Mouse (Mus musculus): ENCODE results near the gene Gm10277. TPM values are rescaled to one million over a fixed set of nuclear protein-coding genes. Genes with fewer than 3 reads are reported as not detected.

The Gm10277 gene
- polyA plus RNA-seq, 1 experiment from 2014 or later: 3.3 TPM

DNA sequence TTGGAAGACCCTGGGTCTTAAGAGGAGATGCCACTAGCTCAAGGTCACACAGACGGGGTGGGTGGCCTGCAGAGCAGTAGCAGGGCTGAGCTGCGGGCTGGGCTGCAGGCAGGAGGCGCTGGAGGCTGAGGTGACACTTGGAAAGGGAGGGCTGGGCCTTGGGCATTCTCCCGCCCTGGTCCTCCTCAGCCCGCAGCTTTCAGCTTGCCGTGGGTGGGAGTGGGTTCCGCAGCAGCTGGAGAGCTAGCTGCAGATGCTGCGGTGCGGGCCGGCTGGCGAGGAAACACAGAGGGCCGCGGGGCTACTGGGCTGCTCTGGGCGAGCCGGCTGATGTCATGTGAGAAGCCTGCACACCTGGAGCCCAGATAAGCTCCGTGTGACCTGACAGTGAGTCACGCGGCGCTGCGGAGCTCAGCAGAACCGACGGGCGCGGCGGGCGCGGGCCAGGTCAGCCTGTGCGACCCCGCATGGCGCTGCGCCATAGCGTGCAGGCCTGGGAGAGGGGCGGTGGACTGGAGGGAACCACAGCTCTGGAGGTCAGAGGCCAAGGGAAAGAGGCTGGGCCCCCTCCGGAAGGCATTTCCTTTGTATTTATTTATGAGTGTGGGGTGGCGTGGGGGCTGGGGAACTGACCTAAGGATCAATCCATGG is 21.1 kb downstream of the Gm10277 start:
- 0 out of 2 replicates have a peak, but pooled peaks have one; percentile 21 for ATAC-seq
- no peaks in the 10 kb centered on the region for H3K9me3 ChIP-seq (ENCODE audit: control insufficient read depth, low read length)
- H3K4me2 ChIP-seq (ENCODE audit: low read length): peak overlapping the region; percentile 55
- H3K27me3 ChIP-seq (replicated peaks; ENCODE audit: control insufficient read depth, insufficient read depth, low read length): no peaks in the 10 kb centered on the region
- WGBS: 5% methylated on average over 35 of the region's 35 CpGs
- peak overlapping the region; percentile 31 for H3K4me3 ChIP-seq (replicated peaks; ENCODE audit: low read length)
- H3K27ac ChIP-seq (ENCODE audit: low read length): peak overlapping the region; percentile 28; the same call in 1 of the 2 replicates
- H3K9ac ChIP-seq (replicated peaks; ENCODE audit: low read depth, low read length): peak overlapping the region; percentile 55; the same call in 1 of the 2 replicates
- no peaks in the 10 kb centered on the region for H3K36me3 ChIP-seq (ENCODE audit: control insufficient read depth, insufficient read depth)
- peaks cover 38% of the 10 kb centered on the region for H3K4me1 ChIP-seq (replicated peaks; ENCODE audit: control insufficient read depth, insufficient read depth, low read length)

GRCm38 (mm10) chr11:77765459-77765777 is 22.1 kb downstream of the Gm10277 start:
- Histone ChIP-seq H3K27me3 (replicated peaks; ENCODE audit: control insufficient read depth, insufficient read depth, low read length) (no peaks in the 10 kb centered on the region), H3K4me2 (ENCODE audit: low read length) (peak overlapping the region; percentile 18), H3K36me3 (ENCODE audit: control insufficient read depth, insufficient read depth) (no peaks in the 10 kb centered on the region), H3K9ac (replicated peaks; ENCODE audit: low read depth, low read length) (no peak overlapping the region), H3K9me3 (ENCODE audit: control insufficient read depth, low read length) (no peaks in the 10 kb centered on the region), H3K4me1 (replicated peaks; ENCODE audit: control insufficient read depth, insufficient read depth, low read length) (peaks cover 38% of the 10 kb centered on the region), H3K4me3 (replicated peaks; ENCODE audit: low read length) (no peak overlapping the region), H3K27ac (ENCODE audit: low read length) (no peak overlapping the region)
- 50% methylated on average over 4 of the region's 4 CpGs for WGBS
- no peak for ATAC-seq

GRCm38 (mm10) chr11:77764694-77765458 is 22.7 kb downstream of the Gm10277 start:
- peak overlapping the region; percentile 97 for H3K4me3 ChIP-seq (replicated peaks; ENCODE audit: low read length)
- H3K4me1 ChIP-seq (replicated peaks; ENCODE audit: control insufficient read depth, insufficient read depth, low read length): peaks cover 38% of the 10 kb centered on the region
- H3K27ac ChIP-seq (ENCODE audit: low read length): no peak overlapping the region
- peak overlapping the region; percentile 97 for H3K4me2 ChIP-seq (ENCODE audit: low read length)
- H3K9ac ChIP-seq (replicated peaks; ENCODE audit: low read depth, low read length): peak overlapping the region; percentile 100
- H3K9me3 ChIP-seq (ENCODE audit: control insufficient read depth, low read length): no peaks in the 10 kb centered on the region
- H3K27me3 ChIP-seq (replicated peaks; ENCODE audit: control insufficient read depth, insufficient read depth, low read length): no peaks in the 10 kb centered on the region
- ATAC-seq: no peak
- 56% methylated on average over 9 of the region's 9 CpGs for WGBS
- no peaks in the 10 kb centered on the region for H3K36me3 ChIP-seq (ENCODE audit: control insufficient read depth, insufficient read depth)

DNA sequence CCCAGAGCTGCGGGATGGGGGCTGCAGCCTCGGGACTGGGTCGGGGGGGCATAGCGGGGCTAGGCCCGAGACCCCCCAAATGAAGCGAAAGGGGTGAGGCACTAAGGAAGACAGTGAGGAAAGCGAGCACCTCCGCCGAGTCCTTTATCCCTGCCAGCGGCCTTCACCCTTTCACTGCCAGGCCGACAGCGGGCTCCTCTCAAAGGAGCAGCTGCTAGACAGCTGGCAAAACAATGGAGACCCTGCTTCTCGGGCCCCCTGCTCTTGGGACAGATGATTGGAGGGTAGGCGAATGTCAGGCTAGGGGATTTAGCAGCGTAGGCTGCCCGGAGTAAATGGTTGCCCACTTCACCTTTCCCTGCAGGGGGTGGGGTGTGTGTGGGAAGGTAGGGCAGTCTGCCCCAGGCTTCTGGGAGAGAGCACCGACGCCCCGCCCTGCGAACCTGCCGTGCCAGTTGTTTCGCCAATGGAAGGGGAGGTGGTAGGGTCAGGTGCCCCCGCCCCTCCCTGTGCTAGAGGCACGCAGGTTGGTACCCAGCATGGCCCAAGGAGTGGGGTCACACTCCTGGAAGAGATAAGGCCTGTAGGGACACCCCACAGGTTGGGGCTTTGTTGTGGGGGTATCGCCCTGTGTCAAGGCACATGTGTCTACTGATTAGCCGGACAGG is 23.7 kb downstream of the Gm10277 start:
- WGBS: 3% methylated on average over 26 of the region's 26 CpGs

GRCm38 (mm10) chr11:77762783-77763672 is 24.5 kb downstream of the Gm10277 start, which contains the start of gene Myo18a:
Gene Myo18a, plus strand, starts transcription at chr11:77763246.
- 2% methylated on average over 67 of the region's 79 CpGs for WGBS
- H3K9ac ChIP-seq (replicated peaks; ENCODE audit: low read depth, low read length): peak within 1 kb of the TSS; percentile 100
- peak within 1 kb of the TSS; percentile 97 for H3K4me3 ChIP-seq (replicated peaks; ENCODE audit: low read length)
- peaks cover 38% of the 10 kb centered on the region for H3K4me1 ChIP-seq (replicated peaks; ENCODE audit: control insufficient read depth, insufficient read depth, low read length)
- H3K27ac ChIP-seq (ENCODE audit: low read length): peak within 1 kb of the TSS; percentile 91
- H3K9me3 ChIP-seq (ENCODE audit: control insufficient read depth, low read length): no peaks in the 10 kb centered on the region
- ATAC-seq: peak; percentile 88
- no peaks in the 10 kb centered on the region for H3K36me3 ChIP-seq (ENCODE audit: control insufficient read depth, insufficient read depth)
- no peaks in the 10 kb centered on the region for H3K27me3 ChIP-seq (replicated peaks; ENCODE audit: control insufficient read depth, insufficient read depth, low read length)
- H3K4me2 ChIP-seq (ENCODE audit: low read length): peak within 1 kb of the TSS; percentile 97

More for the DNA sequence above, 23.7 kb downstream of the Gm10277 start:
- peak overlapping the region; percentile 91 for H3K27ac ChIP-seq (ENCODE audit: low read length)
- H3K4me1 ChIP-seq (replicated peaks; ENCODE audit: control insufficient read depth, insufficient read depth, low read length): peaks cover 38% of the 10 kb centered on the region
- peak overlapping the region; percentile 100 for H3K9ac ChIP-seq (replicated peaks; ENCODE audit: low read depth, low read length)
- no peaks in the 10 kb centered on the region for H3K27me3 ChIP-seq (replicated peaks; ENCODE audit: control insufficient read depth, insufficient read depth, low read length)
- peak overlapping the region; percentile 97 for H3K4me2 ChIP-seq (ENCODE audit: low read length)
- no peaks in the 10 kb centered on the region for H3K9me3 ChIP-seq (ENCODE audit: control insufficient read depth, low read length)
- peak overlapping the region; percentile 97 for H3K4me3 ChIP-seq (replicated peaks; ENCODE audit: low read length)
- peak; percentile 73 for ATAC-seq
- no peaks in the 10 kb centered on the region for H3K36me3 ChIP-seq (ENCODE audit: control insufficient read depth, insufficient read depth)

DNA sequence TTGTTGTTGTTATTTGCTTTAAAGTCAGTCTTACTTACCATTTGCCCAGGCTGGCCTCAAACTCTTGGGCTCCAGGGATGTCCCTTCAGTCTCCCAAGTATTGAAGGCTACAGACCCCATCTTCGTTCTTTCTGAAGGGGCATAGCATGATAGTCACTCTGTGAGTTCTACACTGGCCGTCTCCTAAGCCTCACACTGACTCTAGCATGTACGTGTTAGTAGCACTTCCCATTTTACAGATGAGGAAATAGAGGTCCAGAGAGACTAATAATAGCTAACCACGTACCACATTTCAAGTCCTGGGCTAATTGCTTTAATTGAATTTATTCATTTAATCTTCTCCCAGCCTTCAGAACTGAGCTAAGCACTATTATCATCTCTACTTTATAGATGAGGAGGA is 27.5 kb downstream of the Gm10277 start:
- Histone ChIP-seq H3K4me2 (ENCODE audit: low read length) (no peak overlapping the region), H3K27me3 (replicated peaks; ENCODE audit: control insufficient read depth, insufficient read depth, low read length) (no peaks in the 10 kb centered on the region), H3K9me3 (ENCODE audit: control insufficient read depth, low read length) (no peaks in the 10 kb centered on the region), H3K27ac (ENCODE audit: low read length) (no peak overlapping the region), H3K36me3 (ENCODE audit: control insufficient read depth, insufficient read depth) (no peaks in the 10 kb centered on the region), H3K4me1 (replicated peaks; ENCODE audit: control insufficient read depth, insufficient read depth, low read length) (peaks cover 18% of the 10 kb centered on the region), H3K9ac (replicated peaks; ENCODE audit: low read depth, low read length) (no peak overlapping the region), H3K4me3 (replicated peaks; ENCODE audit: low read length) (no peak overlapping the region)
- ATAC-seq: no peak
- 93% methylated on average over 4 of the region's 4 CpGs for WGBS

- no peaks in the 10 kb centered on the region for H3K27me3 ChIP-seq (replicated peaks; ENCODE audit: control insufficient read depth, insufficient read depth, low read length)
- no peaks in the 10 kb centered on the region for H3K9me3 ChIP-seq (ENCODE audit: control insufficient read depth, low read length)
- no peak overlapping the region for H3K4me3 ChIP-seq (replicated peaks; ENCODE audit: low read length)
- H3K27ac ChIP-seq (ENCODE audit: low read length): no peak overlapping the region
- H3K4me1 ChIP-seq (replicated peaks; ENCODE audit: control insufficient read depth, insufficient read depth, low read length): no peaks in the 10 kb centered on the region
- H3K9ac ChIP-seq (replicated peaks; ENCODE audit: low read depth, low read length): no peak overlapping the region
- 78% methylated on average over 3 of the region's 3 CpGs for WGBS
- ATAC-seq: no peak
- H3K36me3 ChIP-seq (ENCODE audit: control insufficient read depth, insufficient read depth): no peaks in the 10 kb centered on the region
- no peak overlapping the region for H3K4me2 ChIP-seq (ENCODE audit: low read length)
Observed at GRCm38 (mm10) chr11:77753469-77753868, 34.1 kb downstream of the Gm10277 start.

- Histone ChIP-seq H3K9me3 (ENCODE audit: control insufficient read depth, low read length) (no peaks in the 10 kb centered on the region), H3K4me3 (replicated peaks; ENCODE audit: low read length) (no peak overlapping the region), H3K27me3 (replicated peaks; ENCODE audit: control insufficient read depth, insufficient read depth, low read length) (no peaks in the 10 kb centered on the region), H3K27ac (ENCODE audit: low read length) (no peak overlapping the region), H3K4me1 (replicated peaks; ENCODE audit: control insufficient read depth, insufficient read depth, low read length) (no peaks in the 10 kb centered on the region), H3K4me2 (ENCODE audit: low read length) (no peak overlapping the region), H3K9ac (replicated peaks; ENCODE audit: low read depth, low read length) (no peak overlapping the region), H3K36me3 (ENCODE audit: control insufficient read depth, insufficient read depth) (no peaks in the 10 kb centered on the region)
- no peak for ATAC-seq
- WGBS: 80% methylated on average over 5 of the region's 5 CpGs
Observed at GRCm38 (mm10) chr11:77752525-77752924, 35.0 kb downstream of the Gm10277 start.

Data from forebrain, embryonic 16.5 days (tissue).